Mouse (Mus musculus) adrenal gland, adult 18-20 months (tissue): Measurements from ENCODE around the gene Bola2. TPM values are rescaled to one million over a fixed set of nuclear protein-coding genes. Genes with fewer than 3 reads are reported as not detected.
A peak's percentile ranks its signal among the peaks of the same experiment; 100 is the strongest.
"Not testable (repeated sequence)": the region's sequence is repeated elsewhere in the genome, so short reads cannot be mapped to it uniquely, and the experiment has no call there.

Source experiments
- DNase-seq, 2 experiments: peaks; one replicate each; pipeline ENCODE4 v3.0.0; 2021 to 2022; ENCODE audit warnings: low spot score in 2 of 2
- total RNA-seq, 2 experiments: library from RNA; stranded (reverse); gene quantifications; 1 replicate in 1 of 2; 2 replicates in 1 of 2; pipeline ENCODE4 v1.2.3; 2021

Gene Bola2
- total RNA-seq, 2 experiments from 2014 or later = 98.7 to 105 TPM

- DNase-seq = not testable (repeated sequence)
Measured at GRCm38 (mm10) chr7:126688156-126688555, 7.0 kb upstream of the Bola2 start.

- DNase-seq = no peak
Measured at GRCm38 (mm10) chr7:126689021-126689420, 6.2 kb upstream of the Bola2 start.

GRCm38 (mm10) chr7:126690737-126691136 is 4.5 kb upstream of the Bola2 start:
- DNase-seq = no peak

- no peak for DNase-seq
Measured at GRCm38 (mm10) chr7:126691676-126692075, 3.5 kb upstream of the Bola2 start.

GRCm38 (mm10) chr7:126692426-126692825 is 2.8 kb upstream of the Bola2 start:
- DNase-seq = no peak

GRCm38 (mm10) chr7:126693256-126693655 is 1.9 kb upstream of the Bola2 start:
- DNase-seq = peak; percentile 80 to 87

GRCm38 (mm10) chr7:126693781-126694180 is 1.4 kb upstream of the Bola2 start:
- DNase-seq = no peak

- no peak for DNase-seq
Measured at GRCm38 (mm10) chr7:126694441-126695051, 655 bp upstream of the Bola2 start.

GRCm38 (mm10) chr7:126695631-126696207 is 518 bp downstream of the Bola2 start, which contains the start of gene Slx1b:
TSS of gene Slx1b (minus strand) at chr7:126695784.
- DNase-seq = peak; percentile 87 to 88

GRCm38 (mm10) chr7:126696303-126696702 is 1.1 kb downstream of the Bola2 start:
- no peak for DNase-seq

GRCm38 (mm10) chr7:126696886-126697285 is 1.7 kb downstream of the Bola2 start:
- DNase-seq = no peak

GRCm38 (mm10) chr7:126697838-126698237 is 2.6 kb downstream of the Bola2 start:
- no peak for DNase-seq

GRCm38 (mm10) chr7:126700063-126701015 is 5.1 kb downstream of the Bola2 start:
- no peak for DNase-seq

GRCm38 (mm10) chr7:126701070-126701469 is 5.9 kb downstream of the Bola2 start:
- DNase-seq = peak; percentile 87 to 92

GRCm38 (mm10) chr7:126701559-126702357 is 6.6 kb downstream of the Bola2 start:
- DNase-seq = no peak

- DNase-seq = no peak
Measured at GRCm38 (mm10) chr7:126702358-126702757, 7.2 kb downstream of the Bola2 start.

- DNase-seq = no peak
Measured at GRCm38 (mm10) chr7:126702861-126703756, 7.9 kb downstream of the Bola2 start.

- no peak for DNase-seq
Measured at GRCm38 (mm10) chr7:126703757-126704077, 8.5 kb downstream of the Bola2 start.

GRCm38 (mm10) chr7:126704121-126704980 is 9.2 kb downstream of the Bola2 start:
- peak; percentile 48 to 68 for DNase-seq
